Mouse (Mus musculus): ENCODE results near the gene Ift43. TPM values are rescaled to one million over a fixed set of nuclear protein-coding genes. Genes with fewer than 3 reads are reported as not detected.

The Ift43 gene
- not detected for total RNA-seq (2023)

GRCm38 (mm10) chr12:86082481-86083012, at the start of gene Ift43:
Gene Ift43 (plus strand): TSS chr12:86082541.

GRCm38 (mm10) chr12:86078553-86079201, 3.7 kb upstream of the Ift43 start, which contains the start of gene Tgfb3:
Gene Tgfb3 (minus strand): TSS chr12:86079041.

Other genes with a start within 250 kb of the Ift43 start
- 1.3 TPM for gene Tgfb3, start 3.5 kb upstream of the Ift43 start, total RNA-seq (2023)
- gene Gpatch2l, start 159.3 kb downstream of the Ift43 start, total RNA-seq (2023), result 47.8 TPM

Data from CD4-positive naive resting alpha-beta T cell, adult 57 days (primary cell).